Comparison of ENCODE assay signal across 27 mouse cellular contexts in genomic region chr19:56802352-56802746, GRCm38 (mm10). TPM values are rescaled to one million over a fixed set of nuclear protein-coding genes. Genes with fewer than 3 reads are reported as not detected.
DNase-seq lines count a peak whose midpoint lies in the region; ATAC-seq and TF ChIP-seq lines count a peak whose summit lies in the region.
"Had no signal": no experiment of that assay in that cellular context is flagged by ENCODE, and none has a peak within 500 bp of the region (broad histone marks: within the 10 kb centered on the region; RNA-seq: fewer than 3 reads in every experiment).

No protein-coding gene starts in this region.

- no peaks in the 10 kb centered on the region; the same call in 1 of the 2 replicates for H3K36me3 ChIP-seq in forebrain, embryonic 11.5 days (ENCODE audit: control insufficient read depth, insufficient read depth, low read length)
- peaks cover 93% of the 10 kb centered on the region for H3K36me3 ChIP-seq in forebrain, embryonic 13.5 days (ENCODE audit: poor library complexity, severe bottlenecking)
- H3K36me3 ChIP-seq in heart, embryonic 16.5 days (ENCODE audit: control insufficient read depth, insufficient read depth): peaks cover 42% of the 10 kb centered on the region
- peaks cover 12% of the 10 kb centered on the region for H3K36me3 ChIP-seq in midbrain, embryonic 11.5 days (ENCODE audit: control insufficient read depth, insufficient read depth, low read length)
- H3K36me3 ChIP-seq in midbrain, embryonic 13.5 days: peaks cover 81% of the 10 kb centered on the region
- peaks cover 57% of the 10 kb centered on the region for H3K36me3 ChIP-seq in liver, postnatal 0 days (replicated peaks; ENCODE audit: insufficient read depth, low read length)

- H3K9ac ChIP-seq in forebrain, embryonic 11.5 days (ENCODE audit: low read length): no peak overlapping the region
- no peak overlapping the region for H3K9ac ChIP-seq in forebrain, embryonic 13.5 days
- no peak overlapping the region for H3K9ac ChIP-seq in heart, embryonic 16.5 days (ENCODE audit: low read length)
- H3K9ac ChIP-seq in midbrain, embryonic 11.5 days (ENCODE audit: low read length): no peak overlapping the region
- no peak overlapping the region for H3K9ac ChIP-seq in midbrain, embryonic 13.5 days (replicated peaks)
- no peak overlapping the region for H3K9ac ChIP-seq in liver, postnatal 0 days (replicated peaks)
- H3K9ac ChIP-seq: forebrain, embryonic 12.5 days; hindbrain, embryonic 14.5 days; lung, embryonic 15.5 days; midbrain, embryonic 12.5 days; neural tube, embryonic 15.5 days had no signal

- H3K4me2 ChIP-seq in forebrain, embryonic 11.5 days (ENCODE audit: low read depth, low read length, severe bottlenecking): no peak overlapping the region
- no peak overlapping the region for H3K4me2 ChIP-seq in forebrain, embryonic 13.5 days
- H3K4me2 ChIP-seq in heart, embryonic 16.5 days (ENCODE audit: low read depth, low read length): no peak overlapping the region
- no peak overlapping the region for H3K4me2 ChIP-seq in midbrain, embryonic 11.5 days
- no peak overlapping the region for H3K4me2 ChIP-seq in midbrain, embryonic 13.5 days (replicated peaks)
- no peak overlapping the region for H3K4me2 ChIP-seq in liver, postnatal 0 days (ENCODE audit: low read depth, low read length)
- H3K4me2 ChIP-seq: forebrain, embryonic 12.5 days; hindbrain, embryonic 14.5 days; lung, embryonic 15.5 days; midbrain, embryonic 12.5 days; neural tube, embryonic 15.5 days had no signal

- no peak overlapping the region for H3K4me3 ChIP-seq in forebrain, embryonic 11.5 days (ENCODE audit: low read depth, low read length)
- no peak overlapping the region for H3K4me3 ChIP-seq in forebrain, embryonic 13.5 days
- H3K4me3 ChIP-seq in heart, embryonic 16.5 days (ENCODE audit: low read length): no peak overlapping the region
- no peak overlapping the region for H3K4me3 ChIP-seq in midbrain, embryonic 11.5 days (ENCODE audit: low read depth, low read length)
- no peak overlapping the region for H3K4me3 ChIP-seq in midbrain, embryonic 13.5 days (replicated peaks)
- no peak overlapping the region for H3K4me3 ChIP-seq in liver, postnatal 0 days (ENCODE audit: low read depth, low read length)
- H3K4me3 ChIP-seq: erythroblast, embryonic 14.5 days; forebrain, embryonic 12.5 days; lung, embryonic 15.5 days; midbrain, embryonic 12.5 days; neural tube, embryonic 15.5 days had no signal

- 86% methylated on average over 3 of the region's 3 CpGs for WGBS in forebrain, embryonic 11.5 days
- WGBS in forebrain, embryonic 13.5 days: 73% methylated on average over 3 of the region's 3 CpGs
- 76% methylated on average over 3 of the region's 3 CpGs for WGBS in heart, embryonic 16.5 days
- WGBS in midbrain, embryonic 11.5 days: 82% methylated on average over 3 of the region's 3 CpGs
- 82% methylated on average over 3 of the region's 3 CpGs for WGBS in midbrain, embryonic 13.5 days
- WGBS in liver, postnatal 0 days (ENCODE audit: insufficient replicate concordance): 78% methylated on average over 3 of the region's 3 CpGs

- no peak for ATAC-seq in forebrain, embryonic 11.5 days (replicated peaks; ENCODE audit: low FRiP score)
- ATAC-seq in forebrain, embryonic 13.5 days: no peak
- ATAC-seq in heart, embryonic 16.5 days (replicated peaks; ENCODE audit: extremely low read depth, insufficient read depth, low FRiP score): no peak
- ATAC-seq in midbrain, embryonic 11.5 days (ENCODE audit: low FRiP score): no peak
- ATAC-seq in midbrain, embryonic 13.5 days: no peak
- no peak for ATAC-seq in liver, postnatal 0 days
- ATAC-seq: intestine, postnatal 0 days; Patski had no signal

- no peak for TF ChIP-seq CTCF in liver, postnatal 0 days (IDR thresholded peaks at IDR 0.05; ENCODE audit: low read depth)

- no peak overlapping the region for H3K27ac ChIP-seq in forebrain, embryonic 11.5 days (ENCODE audit: low read depth, low read length)
- no peak overlapping the region for H3K27ac ChIP-seq in forebrain, embryonic 13.5 days
- H3K27ac ChIP-seq in heart, embryonic 16.5 days (ENCODE audit: low read length): peak overlapping the region; percentile 40
- H3K27ac ChIP-seq in midbrain, embryonic 11.5 days (ENCODE audit: low read depth, low read length): no peak overlapping the region
- no peak overlapping the region; the same call in 1 of the 2 replicates for H3K27ac ChIP-seq in midbrain, embryonic 13.5 days
- H3K27ac ChIP-seq in liver, postnatal 0 days (ENCODE audit: low read depth): 0 out of 2 replicates have a peak overlapping the region, but pooled peaks have one; percentile 69
- H3K27ac ChIP-seq: forebrain, embryonic 12.5 days; hindbrain, embryonic 14.5 days; midbrain, embryonic 12.5 days; neural tube, embryonic 15.5 days had no signal

- H3K9me3 ChIP-seq in forebrain, embryonic 11.5 days (ENCODE audit: control insufficient read depth, low read length): no peaks in the 10 kb centered on the region
- H3K9me3 ChIP-seq in forebrain, embryonic 13.5 days (replicated peaks): no peaks in the 10 kb centered on the region
- H3K9me3 ChIP-seq in heart, embryonic 16.5 days (replicated peaks; ENCODE audit: control insufficient read depth, low read length): no peaks in the 10 kb centered on the region
- H3K9me3 ChIP-seq in midbrain, embryonic 11.5 days (ENCODE audit: control insufficient read depth, low read length): no peaks in the 10 kb centered on the region
- H3K9me3 ChIP-seq in midbrain, embryonic 13.5 days: no peaks in the 10 kb centered on the region
- H3K9me3 ChIP-seq in liver, postnatal 0 days (ENCODE audit: low read length): no peaks in the 10 kb centered on the region
- H3K9me3 ChIP-seq: forebrain, embryonic 12.5 days; G1E; lung, embryonic 15.5 days; midbrain, embryonic 12.5 days; neural tube, embryonic 15.5 days had no signal

- H3K27me3 ChIP-seq in forebrain, embryonic 11.5 days (ENCODE audit: control insufficient read depth, insufficient read depth, low read length): no peaks in the 10 kb centered on the region
- no peaks in the 10 kb centered on the region for H3K27me3 ChIP-seq in forebrain, embryonic 13.5 days
- H3K27me3 ChIP-seq in heart, embryonic 16.5 days (ENCODE audit: control insufficient read depth, insufficient read depth, low read length): no peaks in the 10 kb centered on the region
- H3K27me3 ChIP-seq in midbrain, embryonic 11.5 days (ENCODE audit: control insufficient read depth, insufficient read depth, low read length): no peaks in the 10 kb centered on the region
- no peaks in the 10 kb centered on the region for H3K27me3 ChIP-seq in midbrain, embryonic 13.5 days
- no peaks in the 10 kb centered on the region for H3K27me3 ChIP-seq in liver, postnatal 0 days (ENCODE audit: insufficient read depth, low read length)
- H3K27me3 ChIP-seq: forebrain, embryonic 12.5 days; lung, embryonic 15.5 days; midbrain, embryonic 12.5 days; neural tube, embryonic 15.5 days; Patski had no signal

- H3K4me1 ChIP-seq in forebrain, embryonic 11.5 days (replicated peaks; ENCODE audit: control insufficient read depth, insufficient read depth, low read length): no peaks in the 10 kb centered on the region
- H3K4me1 ChIP-seq in forebrain, embryonic 13.5 days: no peaks in the 10 kb centered on the region
- peaks cover 23% of the 10 kb centered on the region for H3K4me1 ChIP-seq in heart, embryonic 16.5 days (ENCODE audit: control insufficient read depth, insufficient read depth, low read length)
- no peaks in the 10 kb centered on the region for H3K4me1 ChIP-seq in midbrain, embryonic 11.5 days (ENCODE audit: control insufficient read depth, insufficient read depth, low read length)
- H3K4me1 ChIP-seq in midbrain, embryonic 13.5 days (replicated peaks): no peaks in the 10 kb centered on the region
- H3K4me1 ChIP-seq in liver, postnatal 0 days (ENCODE audit: insufficient read depth): peaks cover 21% of the 10 kb centered on the region
- H3K4me1 ChIP-seq: forebrain, embryonic 12.5 days; midbrain, embryonic 12.5 days had no signal

- peak; percentile 4 for DNase-seq in forebrain, embryonic 11.5 days (ENCODE audit: low spot score)
- no peak for DNase-seq in heart, adult 9 months (ENCODE audit: low spot score in 2 of 2)
- DNase-seq in midbrain, embryonic 11.5 days (ENCODE audit: low spot score, missing footprints): peak; percentile 75
- DNase-seq in liver, postnatal 0 days: no peak
- DNase-seq in embryo, embryonic 11 days: no peak
- DNase-seq: adrenal gland, postnatal 25 days; cerebellum, adult 11-12 months; cerebellum, postnatal 10 days; gastrocnemius, postnatal 10 days; kidney, adult 9 months; kidney, postnatal 10 days; layer of hippocampus, postnatal 36 days; left cerebral cortex, postnatal 4 days; spleen, adult 18-20 months; thymus, postnatal 14 days had no signal

- no peak for TF ChIP-seq EP300 in liver, postnatal 0 days (IDR thresholded peaks at IDR 0.05; ENCODE audit: low read depth)

RNA-seq across cellular contexts. Expression of gene Ccdc186, which starts 19.6 kb away (rescaled TPM):
- 17.7 and 20.1 TPM in 2 replicates for polyA plus RNA-seq in forebrain, embryonic 11.5 days (2014; fragmentation: Nextera tagmentation; extraction: Ambion mirVana)
- polyA plus RNA-seq in forebrain, embryonic 13.5 days (2015; fragmentation: Nextera tagmentation; extraction: Ambion mirVana): 25.1 and 26.4 TPM in 2 replicates
- polyA plus RNA-seq in heart, embryonic 16.5 days (2015; fragmentation: Nextera tagmentation; extraction: Ambion mirVana): 17.4 and 18.7 TPM in 2 replicates
- polyA plus RNA-seq in midbrain, embryonic 11.5 days (2014; fragmentation: Nextera tagmentation; extraction: Ambion mirVana): 18.4 and 21.5 TPM in 2 replicates
- polyA plus RNA-seq in midbrain, embryonic 13.5 days (2015; fragmentation: Nextera tagmentation; extraction: Ambion mirVana): 28.8 and 29.1 TPM in 2 replicates
- polyA plus RNA-seq in liver, postnatal 0 days (2015; fragmentation: Nextera tagmentation; extraction: Ambion mirVana): 3.8 and 4.6 TPM in 2 replicates

RNA-seq across cellular contexts. Expression of gene Tdrd1, which starts 23.7 kb away (rescaled TPM):
- 0.43 and 0.45 TPM in 2 replicates for polyA plus RNA-seq in forebrain, embryonic 11.5 days (2014; fragmentation: Nextera tagmentation; extraction: Ambion mirVana)
- 0.19 and 0.31 TPM in 2 replicates for polyA plus RNA-seq in forebrain, embryonic 13.5 days (2015; fragmentation: Nextera tagmentation; extraction: Ambion mirVana)
- polyA plus RNA-seq in heart, embryonic 16.5 days (2015; fragmentation: Nextera tagmentation; extraction: Ambion mirVana): 0.32 and 0.44 TPM in 2 replicates
- 0.27 and 0.50 TPM in 2 replicates for polyA plus RNA-seq in midbrain, embryonic 11.5 days (2014; fragmentation: Nextera tagmentation; extraction: Ambion mirVana)
- polyA plus RNA-seq in midbrain, embryonic 13.5 days (2015; fragmentation: Nextera tagmentation; extraction: Ambion mirVana): 0.42 and 0.62 TPM in 2 replicates
- polyA plus RNA-seq in liver, postnatal 0 days (2015; fragmentation: Nextera tagmentation; extraction: Ambion mirVana): not detected in 2 replicates
- polyA plus RNA-seq: erythroblast, embryonic 14.5 days; G1E had no signal

Comparison
In these comparisons a context has a peak if more than half of its experiments do, and no peak if none do; other contexts are left out.
1. DNase-seq: peak in forebrain, embryonic 11.5 days (single experiment) and midbrain, embryonic 11.5 days (single experiment); none in heart, adult 9 months (0 of 2), liver, postnatal 0 days (single experiment) and embryo, embryonic 11 days (single experiment).
2. H3K27ac ChIP-seq: peak in heart, embryonic 16.5 days (single experiment) and liver, postnatal 0 days (single experiment); none in forebrain, embryonic 11.5 days (single experiment), forebrain, embryonic 13.5 days (single experiment), midbrain, embryonic 11.5 days (single experiment) and midbrain, embryonic 13.5 days (single experiment).